Mouse (Mus musculus): ENCODE measurements around the gene Mrpl51. TPM values are rescaled to one million over a fixed set of nuclear protein-coding genes. Genes with fewer than 3 reads are reported as not detected.

The Mrpl51 gene
- polyA plus RNA-seq (2012; rRNA removed) = 46.7 and 48.7 TPM in 2 replicates

DNA sequence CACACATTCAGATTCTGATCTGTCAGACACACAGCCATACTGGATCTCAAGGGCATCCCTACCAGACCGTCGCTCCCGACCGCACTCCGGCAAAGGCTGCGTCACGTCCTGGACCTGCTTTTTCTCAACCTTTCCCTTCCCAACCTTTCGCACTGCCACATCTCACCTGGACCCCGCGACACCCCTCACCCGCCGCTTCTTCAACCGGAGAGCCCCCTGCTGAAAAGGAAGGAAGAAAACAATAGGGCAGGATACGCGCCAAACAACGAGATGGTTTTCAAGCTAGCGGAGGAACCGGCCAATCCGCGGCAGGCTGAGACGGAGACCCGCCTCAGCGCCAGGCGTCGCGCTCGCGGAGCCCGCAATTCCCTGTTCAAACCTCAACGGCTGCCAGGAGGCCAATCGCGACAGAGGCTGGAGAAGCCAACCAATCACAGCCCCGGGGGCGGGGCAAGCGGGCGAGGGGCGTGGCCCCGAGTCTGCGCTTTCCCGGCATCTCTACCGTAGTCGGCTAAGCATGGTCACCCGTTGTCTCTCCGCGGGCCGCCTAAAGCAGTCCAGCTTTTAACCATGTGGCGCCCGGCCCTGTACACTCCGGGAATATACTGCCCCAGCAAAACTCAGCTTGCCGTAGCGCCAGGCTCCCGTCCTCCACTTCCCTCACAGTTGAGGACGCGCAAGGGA, at the start of gene Mrpl51, which contains the start of gene Ncapd2:
Gene Mrpl51, plus strand, starts transcription at position 470 of the 684 bp plus-strand sequence.
Gene Ncapd2, minus strand, starts transcription at position 370 of the 684 bp plus-strand sequence.
- peak; percentile 94 to 98 for DNase-seq (ENCODE audit: extremely low spot score in 1 of 2, low spot score in 1 of 2)

GRCm38 (mm10) chr6:125142436-125142835, 49.2 kb upstream of the Mrpl51 start:
- DNase-seq (ENCODE audit: extremely low spot score in 1 of 2, low spot score in 1 of 2) = no peak

GRCm38 (mm10) chr6:125143128-125143527, 48.5 kb upstream of the Mrpl51 start:
- no peak for DNase-seq (ENCODE audit: extremely low spot score in 1 of 2, low spot score in 1 of 2)

GRCm38 (mm10) chr6:125143904-125144303, 47.7 kb upstream of the Mrpl51 start:
- no peak for DNase-seq (ENCODE audit: extremely low spot score in 1 of 2, low spot score in 1 of 2)

- peak; percentile 94 to 95 for DNase-seq (ENCODE audit: extremely low spot score in 1 of 2, low spot score in 1 of 2)
Measured at GRCm38 (mm10) chr6:125145001-125145400, 46.6 kb upstream of the Mrpl51 start, which contains the start of gene Iffo1. Gene Iffo1 (plus strand): TSS chr6:125145241.

DNA sequence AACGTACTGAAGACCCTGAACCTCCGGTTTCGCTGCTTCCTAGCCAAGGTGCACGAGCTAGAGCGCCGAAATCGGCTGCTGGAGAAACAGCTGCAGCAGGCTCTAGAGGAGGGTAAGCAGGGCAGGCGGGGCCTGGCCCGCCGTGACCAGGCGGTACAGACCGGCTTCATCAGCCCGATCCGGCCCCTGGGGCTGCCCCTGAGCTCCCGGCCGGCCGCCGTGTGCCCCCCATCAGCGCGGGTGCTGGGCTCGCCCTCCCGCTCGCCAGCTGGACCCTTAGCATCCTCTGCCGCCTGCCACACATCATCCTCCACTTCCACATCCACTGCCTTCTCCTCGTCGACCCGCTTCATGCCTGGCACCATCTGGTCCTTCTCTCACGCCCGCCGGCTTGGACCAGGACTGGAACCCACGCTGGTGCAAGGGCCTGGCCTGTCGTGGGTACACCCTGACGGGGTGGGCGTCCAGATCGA, 46.1 kb upstream of the Mrpl51 start:
- DNase-seq (ENCODE audit: extremely low spot score in 1 of 2, low spot score in 1 of 2) = no peak

DNA sequence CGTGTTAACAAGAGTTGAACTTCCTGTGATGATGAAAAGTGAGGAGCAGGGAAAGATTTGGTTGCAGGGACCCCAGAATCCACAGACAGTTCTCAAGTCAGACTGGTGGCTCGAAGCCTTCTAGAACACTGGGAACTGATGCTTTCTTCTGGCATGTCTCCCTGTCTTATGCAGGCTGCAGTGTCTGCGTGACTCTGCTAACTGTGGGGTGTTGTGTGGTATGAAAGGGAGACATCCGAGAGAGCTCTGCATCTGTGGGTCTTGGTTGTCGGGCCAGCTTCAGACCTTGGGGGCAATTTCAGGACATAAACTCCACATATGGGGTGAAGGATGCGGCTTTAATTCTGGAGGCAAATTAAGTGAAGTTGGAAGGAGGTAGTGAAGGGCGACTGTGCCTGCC, 45.5 kb upstream of the Mrpl51 start:
- DNase-seq (ENCODE audit: extremely low spot score in 1 of 2, low spot score in 1 of 2) = peak in 1 of 2 experiments; percentile 46

- peak in 1 of 2 experiments; percentile 43 for DNase-seq (ENCODE audit: extremely low spot score in 1 of 2, low spot score in 1 of 2)
Measured at GRCm38 (mm10) chr6:125146797-125147196, 44.8 kb upstream of the Mrpl51 start.

- no peak for DNase-seq (ENCODE audit: extremely low spot score in 1 of 2, low spot score in 1 of 2)
Measured at GRCm38 (mm10) chr6:125147329-125147728, 44.3 kb upstream of the Mrpl51 start.

DNA sequence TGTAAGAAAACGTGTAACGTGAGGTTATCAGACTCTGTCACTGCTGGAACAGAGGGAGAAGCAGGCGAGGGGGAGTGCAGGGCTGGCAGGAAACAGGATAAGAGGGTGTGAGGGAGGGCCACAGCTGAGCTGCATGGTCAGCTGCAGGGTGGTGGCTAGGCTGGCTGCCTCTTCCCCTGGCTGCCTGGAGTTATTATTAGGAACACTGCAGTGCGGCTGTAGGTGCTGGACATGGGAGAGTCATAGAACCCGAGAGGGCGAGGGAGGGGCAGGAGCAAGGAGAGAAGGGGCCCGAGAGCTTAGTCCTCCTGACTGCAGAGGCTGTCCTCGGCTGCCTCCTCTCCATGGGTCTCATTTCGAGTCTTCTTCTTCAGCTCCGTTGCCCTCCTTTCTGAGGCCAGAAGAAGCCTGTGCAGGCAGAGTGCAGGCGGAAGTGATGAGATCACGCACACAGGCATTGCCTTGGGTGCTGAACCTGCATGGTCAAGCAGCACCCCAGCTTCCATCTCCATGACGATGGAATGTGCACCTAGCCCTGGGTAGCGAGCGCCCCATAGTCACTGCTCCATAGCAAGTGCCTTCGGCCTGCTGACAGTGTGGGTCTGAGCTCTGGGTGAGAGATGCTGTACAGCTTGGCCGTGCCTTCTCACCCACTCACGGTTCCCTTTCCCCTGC, 43.2 kb upstream of the Mrpl51 start:
- DNase-seq (ENCODE audit: extremely low spot score in 1 of 2, low spot score in 1 of 2) = peak in 1 of 2 experiments; percentile 64

DNA sequence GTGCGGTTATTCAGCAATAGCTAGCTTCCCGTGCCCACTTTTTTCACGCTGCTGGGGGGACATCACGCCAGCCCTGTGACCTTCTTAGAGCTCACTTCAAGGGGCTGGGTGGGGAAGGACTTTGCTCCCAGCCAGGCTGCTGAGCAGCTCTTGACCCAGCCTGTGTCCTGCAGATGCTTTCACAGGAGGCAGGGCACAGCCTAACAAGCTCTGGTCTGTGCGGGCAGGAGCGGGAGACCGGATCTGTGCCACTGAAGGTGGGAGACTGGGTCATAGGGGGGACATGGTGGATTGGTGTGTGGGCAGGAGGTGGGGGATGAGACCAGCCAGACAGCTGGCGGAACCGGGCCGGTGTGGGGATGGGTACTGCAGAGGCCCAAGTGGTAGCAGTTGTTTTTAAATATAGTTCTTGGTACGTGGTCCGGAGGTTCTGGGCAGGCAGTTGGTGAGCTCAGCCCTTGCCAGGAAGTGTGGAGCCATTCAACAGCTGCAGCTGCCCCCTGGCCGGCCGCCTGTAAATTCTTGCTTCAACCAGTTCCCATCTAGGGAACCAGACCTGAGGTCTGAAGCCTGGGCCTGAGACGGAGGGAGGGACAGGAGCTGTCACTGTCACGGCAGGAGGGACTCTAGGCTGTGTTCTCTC, 42.6 kb upstream of the Mrpl51 start:
- DNase-seq (ENCODE audit: extremely low spot score in 1 of 2, low spot score in 1 of 2) = peak in 1 of 2 experiments; percentile 70

DNA sequence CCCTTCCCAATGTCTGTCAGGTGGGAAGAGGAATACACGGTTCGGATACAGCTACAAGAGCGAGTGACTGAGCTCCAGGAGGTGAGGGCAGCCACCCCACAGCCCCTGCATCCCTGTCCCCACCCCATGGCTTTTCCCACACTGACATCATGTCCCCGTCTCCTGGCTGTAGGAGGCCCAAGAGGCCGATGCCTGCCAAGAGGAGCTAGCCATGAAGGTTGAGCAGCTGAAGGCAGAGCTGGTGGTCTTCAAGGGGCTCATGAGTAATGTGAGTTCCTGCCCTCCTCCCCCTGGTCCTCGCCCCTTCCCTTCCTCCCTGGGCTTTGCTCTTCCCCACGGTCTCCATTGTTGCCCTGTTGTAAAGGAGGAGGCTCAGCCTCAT, 42.0 kb upstream of the Mrpl51 start:
- no peak for DNase-seq (ENCODE audit: extremely low spot score in 1 of 2, low spot score in 1 of 2)

DNA sequence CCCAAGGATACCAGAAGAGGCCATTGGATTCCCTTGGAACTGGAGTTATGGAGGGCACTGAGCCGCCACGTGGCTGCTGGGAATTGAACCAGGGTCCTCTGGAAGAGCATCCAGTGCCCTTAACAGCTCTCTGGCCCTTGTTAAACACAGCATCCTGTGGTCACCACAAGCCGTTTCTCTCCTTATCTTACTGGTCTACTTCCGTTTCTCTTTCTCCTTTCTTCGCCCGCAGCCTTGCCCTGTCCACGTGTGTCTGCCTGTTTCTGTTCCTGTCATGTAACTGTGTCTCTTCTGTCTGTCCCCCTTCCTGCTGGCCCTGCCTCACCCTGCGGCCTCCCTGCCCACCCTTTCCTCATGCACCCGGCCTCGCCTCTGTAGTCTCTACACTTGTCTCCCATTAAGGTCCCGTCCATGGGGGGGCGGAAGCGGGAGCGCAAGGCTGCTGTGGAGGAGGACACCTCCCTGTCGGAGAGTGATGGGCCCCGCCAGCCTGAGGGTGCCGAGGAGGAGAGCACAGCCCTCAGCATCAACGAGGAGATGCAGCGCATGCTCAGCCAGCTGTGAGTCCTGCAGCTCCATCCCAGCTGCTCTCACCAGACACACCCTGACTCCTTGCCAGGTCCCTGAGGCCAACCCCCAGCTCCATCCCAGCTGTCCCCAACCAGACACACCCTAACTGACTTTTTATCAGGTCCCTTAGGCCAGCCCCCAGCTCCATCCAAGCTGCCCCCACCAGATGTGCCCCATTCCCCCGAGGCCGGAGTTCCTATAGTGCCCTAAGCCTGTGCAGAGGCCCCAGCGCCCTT, 39.2 kb upstream of the Mrpl51 start:
- DNase-seq (ENCODE audit: extremely low spot score in 1 of 2, low spot score in 1 of 2) = peak in 1 of 2 experiments; percentile 47

DNA sequence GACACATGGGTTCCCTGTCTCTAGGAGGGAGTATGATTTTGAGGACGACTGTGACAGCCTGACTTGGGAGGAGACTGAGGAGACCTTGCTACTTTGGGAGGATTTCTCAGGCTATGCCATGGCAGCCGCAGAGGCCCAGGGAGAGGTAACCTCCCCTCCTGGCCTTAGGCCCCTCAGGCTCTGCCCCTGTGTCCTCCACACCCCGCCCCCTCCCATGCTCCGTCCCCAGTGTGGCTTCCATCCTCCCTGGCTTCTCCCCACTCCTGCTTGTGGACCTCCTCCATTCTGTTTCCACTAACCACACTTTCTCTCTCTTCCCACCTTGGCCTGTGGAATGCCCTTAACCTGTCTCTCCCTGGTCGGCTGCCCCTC, 38.6 kb upstream of the Mrpl51 start:
- no peak for DNase-seq (ENCODE audit: extremely low spot score in 1 of 2, low spot score in 1 of 2)

GRCm38 (mm10) chr6:125153682-125154081, 37.9 kb upstream of the Mrpl51 start:
- DNase-seq (ENCODE audit: extremely low spot score in 1 of 2, low spot score in 1 of 2) = no peak

DNA sequence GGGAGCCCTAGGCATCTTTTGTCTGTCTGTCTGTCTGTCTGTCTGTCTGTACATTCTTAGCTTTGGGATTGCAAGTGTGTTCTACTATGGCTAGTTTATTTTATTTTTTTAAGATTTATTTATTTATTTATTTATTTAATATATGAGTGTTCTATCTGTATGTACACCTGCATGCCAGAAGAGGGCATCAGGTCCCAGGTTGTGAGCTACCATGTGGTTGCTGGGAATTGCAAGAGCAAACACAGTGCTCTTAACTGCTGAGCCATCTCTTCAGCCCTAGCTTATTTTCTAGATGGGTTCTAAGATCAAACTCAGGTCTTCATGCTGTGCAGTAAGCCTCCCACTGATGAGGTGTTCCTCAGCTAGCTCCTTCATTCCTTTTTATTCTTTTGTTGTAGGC, 37.1 kb upstream of the Mrpl51 start:
- no peak for DNase-seq (ENCODE audit: extremely low spot score in 1 of 2, low spot score in 1 of 2)

- DNase-seq (ENCODE audit: extremely low spot score in 1 of 2, low spot score in 1 of 2) = no peak
Measured at GRCm38 (mm10) chr6:125155262-125155661, 36.3 kb upstream of the Mrpl51 start.

GRCm38 (mm10) chr6:125156491-125156890, 35.1 kb upstream of the Mrpl51 start:
- no peak for DNase-seq (ENCODE audit: extremely low spot score in 1 of 2, low spot score in 1 of 2)

GRCm38 (mm10) chr6:125156903-125157614, 34.5 kb upstream of the Mrpl51 start:
- no peak for DNase-seq (ENCODE audit: extremely low spot score in 1 of 2, low spot score in 1 of 2)

DNA sequence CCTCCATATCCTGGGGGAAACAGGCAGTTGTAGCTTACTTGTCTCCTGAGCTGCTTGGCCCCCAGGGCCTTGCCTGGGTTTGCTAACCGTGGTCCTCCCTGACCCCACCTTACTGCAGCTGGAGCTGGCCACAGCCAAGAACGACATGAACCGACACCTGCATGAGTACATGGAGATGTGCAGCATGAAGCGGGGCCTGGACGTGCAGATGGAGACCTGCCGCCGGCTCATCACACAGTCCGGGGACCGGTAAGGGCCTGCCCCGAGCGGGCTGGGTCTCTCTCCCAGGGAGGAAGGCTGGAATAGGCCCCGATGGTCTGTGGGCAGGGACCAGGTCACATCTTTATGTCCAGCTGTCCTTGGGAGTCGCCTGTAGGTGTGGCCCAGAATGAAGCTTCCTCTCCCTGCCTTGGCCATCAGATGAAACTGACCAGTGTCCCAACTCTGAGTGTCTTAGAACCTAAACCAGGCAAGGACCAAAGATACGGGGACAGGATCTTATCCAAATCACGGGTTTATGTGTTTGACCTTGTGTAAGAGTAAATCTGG, 32.6 kb upstream of the Mrpl51 start:
- no peak for DNase-seq (ENCODE audit: extremely low spot score in 1 of 2, low spot score in 1 of 2)
